Mouse (Mus musculus) embryo, embryonic 11 days (tissue): ENCODE data around the gene Tbc1d30.

Experiments
- DNase-seq: peaks from one replicate; pipeline ENCODE4 v3.0.0-alpha.2; 2015

Tbc1d30 gene

DNA sequence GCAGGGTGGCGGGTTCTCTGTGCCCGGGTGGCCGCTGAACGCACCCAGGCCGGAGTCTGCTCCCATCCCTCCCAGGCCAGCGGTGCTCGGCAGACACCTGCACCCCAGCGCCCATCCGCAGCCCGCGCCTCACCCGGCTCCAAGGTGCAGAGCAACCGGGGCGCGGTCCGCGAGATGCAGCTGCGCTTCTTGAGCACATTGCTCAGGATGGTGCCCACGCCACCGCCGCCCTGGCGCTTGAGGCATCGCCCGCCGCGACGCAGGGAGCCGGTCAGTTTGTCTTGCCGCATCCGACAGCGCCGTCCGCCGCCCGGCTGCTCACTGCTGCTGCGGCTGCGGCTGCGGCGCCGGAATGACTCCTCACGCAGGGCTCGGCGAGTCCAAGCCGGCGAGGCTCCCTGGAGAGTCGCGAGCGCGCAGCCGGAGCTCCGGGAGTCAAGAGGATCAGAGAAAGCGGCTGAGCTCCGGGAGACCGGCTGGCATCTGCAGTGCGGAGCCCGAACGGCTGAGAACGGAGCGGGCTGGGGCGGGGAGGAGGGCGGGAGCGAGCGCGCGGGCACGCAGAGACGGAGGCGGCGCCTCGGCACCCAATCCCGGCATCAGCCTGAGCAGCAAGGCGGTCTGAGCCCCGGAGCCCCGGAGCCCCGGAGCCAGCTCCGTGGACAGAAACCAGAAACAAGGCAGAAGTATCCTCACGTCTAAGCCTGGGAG lies 40.4 kb downstream of the Tbc1d30 start:
- peak; percentile 79 for DNase-seq

DNA sequence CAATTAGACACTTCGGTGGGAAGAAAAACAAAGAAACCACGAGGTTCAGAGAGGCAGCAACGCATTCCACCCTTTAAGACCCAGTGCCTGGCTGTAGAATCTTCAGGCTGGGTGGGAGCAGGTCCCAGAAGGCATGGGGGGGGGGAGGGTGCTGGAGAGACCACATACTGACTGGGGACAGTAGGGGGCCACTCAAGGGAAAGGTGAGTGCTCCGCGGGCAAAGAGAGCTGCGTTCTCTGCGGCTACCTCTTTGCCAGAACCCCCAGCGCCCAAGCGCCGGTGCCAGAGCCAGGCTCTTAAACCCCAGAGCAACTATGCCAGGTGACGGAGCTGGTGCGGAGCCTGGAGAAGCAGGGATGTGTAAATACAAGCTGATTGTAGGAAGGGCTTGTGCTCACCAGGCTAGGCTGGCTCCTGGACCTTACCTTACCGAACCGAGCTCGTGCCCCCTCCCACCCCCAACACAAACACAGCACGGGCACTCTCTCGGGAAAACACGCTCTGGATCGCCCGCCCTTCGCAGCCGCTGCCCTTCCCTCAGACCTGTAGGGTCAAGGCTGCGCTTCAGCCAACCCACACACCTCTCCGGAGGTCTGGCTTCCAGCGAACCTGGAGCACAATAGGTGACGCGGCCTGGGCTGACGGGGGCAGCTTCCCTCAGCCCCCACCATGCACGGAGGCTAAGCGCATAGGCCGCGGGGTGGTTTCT lies 41.1 kb downstream of the Tbc1d30 start:
- peak; percentile 25 for DNase-seq

DNA sequence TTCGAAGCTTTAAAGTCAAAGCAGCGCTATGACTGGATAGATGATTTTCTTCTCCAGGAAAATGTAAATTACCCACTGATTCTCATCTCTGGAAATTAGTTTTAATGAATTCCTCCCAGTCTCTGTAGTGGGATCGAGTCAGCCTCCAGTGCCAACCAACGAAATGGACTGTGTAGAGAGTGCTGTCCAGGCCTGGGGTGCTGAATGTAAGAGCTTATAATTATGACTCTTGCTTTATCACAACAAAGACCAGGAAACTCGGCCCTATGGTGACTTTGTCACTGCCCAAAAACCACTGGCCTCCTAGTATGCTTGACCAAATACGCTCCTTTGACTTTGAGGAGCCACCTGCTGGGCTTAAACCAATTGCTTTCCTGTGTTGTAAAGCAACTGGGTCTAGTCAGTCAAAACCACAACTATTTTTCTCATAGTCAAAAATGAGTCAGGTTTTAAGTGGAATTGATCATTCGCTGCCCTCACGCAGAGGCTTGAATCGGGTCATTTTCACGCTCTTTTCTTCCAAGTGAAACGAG lies 41.9 kb downstream of the Tbc1d30 start:
- peak; percentile 58 for DNase-seq

GRCm38 (mm10) chr10:121305441-121305840 lies 45.6 kb downstream of the Tbc1d30 start:
- peak; percentile 67 for DNase-seq

DNA sequence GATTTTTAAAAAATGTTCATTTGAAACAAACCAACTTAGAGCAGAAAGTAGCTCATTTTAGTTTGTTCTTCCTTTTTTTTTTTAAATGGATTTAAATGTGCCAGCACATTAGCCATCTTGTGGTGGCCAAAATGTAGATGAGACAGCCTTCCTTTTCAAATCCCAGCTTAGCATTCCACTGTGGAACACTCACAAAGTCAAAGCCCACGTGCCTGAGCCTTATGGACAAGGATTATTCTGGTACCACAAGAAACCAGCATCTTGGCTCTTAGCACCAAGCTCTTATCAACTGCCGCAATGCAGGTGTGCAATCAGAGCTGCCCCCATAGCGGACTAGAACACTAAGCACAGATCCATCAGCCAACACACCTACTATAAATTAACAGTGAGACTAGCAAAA lies 47.5 kb downstream of the Tbc1d30 start:
- no peak for DNase-seq

GRCm38 (mm10) chr10:121301868-121302267 lies 49.2 kb downstream of the Tbc1d30 start:
- DNase-seq: no peak

- no peak for DNase-seq
These were observed 50.4 kb downstream of the Tbc1d30 start for GRCm38 (mm10) chr10:121300659-121301058.

- peak; percentile 74 for DNase-seq
These were observed 53.9 kb downstream of the Tbc1d30 start for GRCm38 (mm10) chr10:121297054-121297701.

DNA sequence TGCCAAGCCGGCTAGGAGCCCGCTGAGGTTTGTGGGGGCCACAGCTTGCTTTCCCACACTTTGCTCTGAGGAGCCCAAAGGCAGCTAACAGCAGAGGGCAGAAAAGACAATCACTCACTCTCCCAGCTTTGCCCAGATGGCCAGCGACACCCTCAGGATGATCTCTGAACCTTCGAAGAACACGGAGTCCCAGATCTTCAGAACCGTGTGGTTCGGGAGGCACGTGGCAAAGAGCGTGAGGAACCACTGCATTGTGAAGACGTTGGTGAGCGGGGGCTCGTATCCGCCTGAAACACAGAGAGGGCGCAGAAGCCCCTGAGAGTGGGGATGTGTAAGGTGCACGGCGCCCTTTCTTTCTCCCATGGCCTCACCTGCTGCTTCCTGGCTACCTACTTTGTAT lies 56.6 kb downstream of the Tbc1d30 start:
- no peak for DNase-seq

DNA sequence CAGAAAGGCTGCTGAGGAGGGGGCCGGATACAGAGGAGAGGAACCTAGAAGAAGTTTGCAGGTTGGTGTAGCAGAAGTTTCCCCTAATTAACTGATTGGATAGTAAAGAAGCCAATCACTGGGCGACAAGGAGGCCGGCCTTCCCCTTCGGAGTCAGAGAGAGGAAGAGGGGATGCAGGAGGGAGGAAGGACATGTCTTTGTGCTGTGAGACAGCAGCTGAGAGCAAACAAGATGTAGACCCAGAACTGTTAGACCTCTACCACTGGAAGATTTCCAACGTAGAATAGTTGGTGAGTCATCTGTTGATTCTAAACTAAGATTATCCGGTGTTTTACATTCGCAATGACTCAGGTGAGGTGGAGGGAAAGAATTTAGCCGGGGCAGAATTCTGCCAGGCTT lies 57.2 kb downstream of the Tbc1d30 start:
- DNase-seq: no peak

DNA sequence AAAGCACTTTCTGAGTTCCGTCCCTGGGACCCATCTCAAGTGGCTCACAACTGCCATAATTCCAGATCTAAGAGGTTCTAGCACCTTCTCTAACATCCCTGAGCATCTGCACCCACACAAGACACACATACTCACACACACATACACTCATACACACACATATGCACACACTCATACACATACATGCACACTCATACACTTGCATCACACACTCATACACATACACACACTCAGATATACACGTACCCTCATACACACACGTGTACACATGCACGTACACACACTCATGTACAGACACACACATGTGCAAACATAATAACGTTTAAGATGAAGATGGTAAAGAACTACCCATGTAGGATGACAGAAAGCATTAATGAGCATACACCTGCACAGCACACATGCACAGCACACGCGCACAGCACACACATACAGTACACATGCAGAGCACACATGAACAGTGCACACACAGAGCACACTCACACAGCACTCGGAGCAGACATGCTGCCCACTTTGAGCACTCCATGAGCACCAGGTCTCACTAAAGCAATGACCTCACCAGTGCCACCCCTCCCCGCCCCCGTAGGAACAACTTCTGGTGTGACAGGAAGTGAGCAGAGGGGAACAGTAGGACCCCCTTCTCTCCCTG lies 59.7 kb downstream of the Tbc1d30 start:
- DNase-seq: no peak

DNA sequence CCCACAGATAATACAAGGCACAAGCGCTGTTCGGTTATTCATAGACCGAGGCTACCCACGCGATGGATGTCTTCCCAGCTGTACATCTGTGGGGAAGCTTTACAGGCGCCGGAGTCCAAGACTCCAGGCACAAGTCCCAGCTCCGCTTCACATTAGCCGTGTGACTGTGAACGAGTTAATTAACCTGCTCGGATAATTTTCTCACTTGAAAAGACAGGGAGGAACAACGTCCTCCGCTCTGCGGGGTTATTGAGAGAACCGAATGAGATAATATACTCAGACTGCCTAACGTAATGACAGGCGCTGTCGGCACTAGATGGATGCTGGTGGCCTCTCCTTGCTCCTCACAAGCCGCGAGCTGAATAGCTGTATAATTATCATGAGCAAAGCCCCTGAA lies 60.4 kb downstream of the Tbc1d30 start:
- DNase-seq: no peak

- DNase-seq: no peak
These were observed 61.0 kb downstream of the Tbc1d30 start for GRCm38 (mm10) chr10:121289970-121290681.

DNA sequence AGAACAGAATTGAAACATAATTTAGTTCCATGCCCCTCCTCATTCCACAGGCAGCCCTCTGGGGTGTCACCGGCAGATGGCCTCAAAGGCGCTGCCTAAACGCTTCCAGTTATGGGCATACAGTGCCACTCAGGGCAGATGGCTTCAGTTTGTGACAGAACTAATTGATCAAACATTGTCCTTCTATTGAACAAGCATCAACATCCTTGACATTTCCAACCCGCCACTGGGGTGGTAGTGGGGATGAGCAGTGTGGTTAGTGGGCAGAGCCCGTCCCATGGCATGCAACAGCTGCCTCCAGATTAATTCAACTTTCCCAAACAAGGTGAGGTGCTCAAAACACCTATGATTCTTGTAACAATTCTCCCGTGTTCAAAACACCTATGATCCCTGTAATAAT lies 68.2 kb downstream of the Tbc1d30 start:
- DNase-seq: no peak

- DNase-seq: no peak
These were observed 68.6 kb downstream of the Tbc1d30 start for GRCm38 (mm10) chr10:121282436-121282835.

DNA sequence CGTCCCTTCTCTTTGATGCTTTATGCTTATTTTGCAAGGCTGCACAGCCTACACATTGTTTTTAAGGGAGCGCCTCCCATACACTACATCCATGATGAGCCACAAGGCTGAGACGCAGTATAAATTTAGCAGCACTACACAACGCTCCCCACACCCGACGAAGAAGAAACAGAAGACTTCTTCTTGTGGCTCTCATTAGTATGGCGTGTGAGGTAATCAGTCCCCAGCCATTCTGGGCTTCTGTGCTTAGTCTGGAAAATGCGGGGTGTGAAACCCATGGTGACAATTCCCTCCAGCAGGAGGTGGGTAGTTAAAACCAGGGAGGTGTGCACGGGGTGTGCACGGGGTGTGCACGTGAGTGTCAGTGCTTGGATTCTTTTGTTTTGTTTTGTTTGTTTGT lies 70.1 kb downstream of the Tbc1d30 start:
- DNase-seq: no peak

DNA sequence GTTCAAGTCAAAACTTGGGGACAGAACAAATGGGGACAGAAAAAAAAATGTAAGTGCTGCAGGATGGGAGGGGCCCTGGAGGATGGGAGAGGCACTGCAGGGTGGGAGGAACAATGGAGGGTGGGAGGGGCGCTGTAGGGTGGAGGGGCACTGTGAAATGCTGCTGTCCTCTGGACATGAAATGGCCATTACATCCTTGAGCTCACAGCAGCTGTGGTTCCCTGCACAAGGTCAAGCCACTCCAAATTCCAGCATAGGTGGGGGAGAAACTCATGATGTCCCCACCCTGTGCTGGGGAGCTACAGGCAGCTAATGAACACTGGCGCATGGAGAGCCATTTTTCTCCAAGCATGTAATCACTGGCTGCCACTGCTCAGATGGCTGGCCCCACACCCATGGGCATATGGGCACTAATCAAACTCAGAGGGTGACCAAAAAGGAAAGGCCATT lies 74.0 kb downstream of the Tbc1d30 start:
- no peak for DNase-seq

- DNase-seq: no peak
These were observed 76.1 kb downstream of the Tbc1d30 start for GRCm38 (mm10) chr10:121274964-121275363.

- no peak for DNase-seq
These were observed 80.1 kb downstream of the Tbc1d30 start for GRCm38 (mm10) chr10:121271002-121271401.

DNA sequence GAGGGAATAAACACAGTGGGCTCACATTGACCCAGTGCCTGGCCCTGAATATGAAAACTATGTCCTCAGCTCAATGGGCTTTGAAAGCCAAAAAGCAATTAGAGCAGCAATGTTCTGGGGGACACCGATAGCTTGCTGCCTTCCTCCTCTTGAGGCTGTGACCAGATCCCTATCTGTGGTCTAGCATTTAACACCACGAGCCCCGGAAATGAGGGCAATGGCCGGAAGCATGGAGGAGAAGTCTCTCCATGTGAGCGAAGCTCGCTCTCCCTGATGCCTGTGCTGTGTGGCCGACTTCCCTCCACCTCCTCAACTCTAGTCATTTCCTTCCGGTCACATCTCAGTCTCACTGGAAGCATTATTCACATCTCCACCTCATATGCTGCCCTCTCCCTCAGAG lies 82.3 kb downstream of the Tbc1d30 start:
- no peak for DNase-seq

- DNase-seq: no peak
These were observed 86.9 kb downstream of the Tbc1d30 start for GRCm38 (mm10) chr10:121264204-121264575.

DNA sequence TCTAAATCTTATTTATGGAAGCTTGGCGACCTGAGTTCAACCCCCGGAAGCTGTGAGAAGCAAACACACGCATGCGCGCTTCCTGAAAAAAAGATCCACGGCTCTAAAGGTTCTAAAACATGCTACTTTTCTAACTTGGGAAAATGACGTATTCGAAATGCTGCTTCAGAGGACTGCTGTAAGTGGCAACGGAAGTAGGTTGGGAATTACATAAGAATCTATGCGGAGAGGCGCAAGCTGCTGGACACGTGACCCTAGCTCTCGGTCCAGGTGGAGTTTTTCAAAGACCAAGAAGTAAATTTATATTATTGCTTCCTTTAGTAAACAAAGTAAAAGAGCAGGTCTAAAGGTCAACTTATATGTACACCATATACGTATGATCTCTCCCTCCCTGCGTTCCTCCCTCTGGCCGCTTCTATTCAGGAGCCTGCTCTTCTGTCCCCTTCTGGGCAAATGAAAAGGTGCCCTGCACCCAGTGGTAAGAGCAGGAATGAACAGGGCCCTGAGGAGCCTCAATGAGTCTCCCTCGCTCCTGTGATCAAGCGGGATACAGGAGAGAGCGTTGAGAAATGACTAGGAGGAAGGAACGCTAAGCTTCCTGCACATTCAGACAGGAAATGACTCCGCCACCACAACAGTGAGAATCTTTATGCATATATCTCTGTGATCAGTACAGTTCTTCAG lies 87.4 kb downstream of the Tbc1d30 start:
- DNase-seq: no peak
